Mouse (Mus musculus) megakaryocyte, adult 5-6 weeks (primary cell): ENCODE measurements around the gene Cyp1a1. TPM values are rescaled to one million over a fixed set of nuclear protein-coding genes. Genes with fewer than 3 reads are reported as not detected.

Experiments used
- ATAC-seq: 2 replicates; pipeline ENCODE4 v1.8.0; 2016; ENCODE audit warnings: mild to moderate bottlenecking, inconsistent platforms; ENCODE audit not compliant: poor library complexity, severe bottlenecking
- total RNA-seq, 2 experiments: library from RNA; stranded (forward) in 1 of 2; stranded (reverse) in 1 of 2; fragments of 153-499, 151-499 nt in 1 of 2; fragments of 221-1000, 200-1000 nt in 1 of 2; gene quantifications; 2 replicates each; pipeline versions ENCODE4 v1.2.3 to v1.2.4; 2015 to 2017

The Cyp1a1 gene
- total RNA-seq, 2 experiments from 2014 or later: not detected

DNA sequence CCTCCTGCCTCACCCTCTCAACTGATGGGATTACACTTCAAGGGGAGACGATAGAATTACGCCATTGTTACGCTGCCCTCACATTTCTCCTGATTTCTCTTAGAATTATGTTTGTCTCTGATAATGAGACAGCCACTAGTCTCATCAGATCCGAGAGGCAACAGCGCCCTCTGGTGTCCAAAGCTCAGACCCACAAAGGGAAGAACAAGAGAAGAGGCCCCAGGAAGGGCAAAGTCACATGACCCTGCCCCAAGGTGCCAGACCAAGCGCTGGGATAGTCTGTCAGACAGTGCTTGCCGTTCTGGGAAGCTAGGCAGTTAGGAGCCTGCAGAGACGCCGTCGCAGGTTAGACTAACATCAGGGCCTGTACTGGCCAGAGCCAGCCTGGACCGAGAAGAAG lies 32.0 kb upstream of the Cyp1a1 start:
- ATAC-seq: peak; percentile 77

DNA sequence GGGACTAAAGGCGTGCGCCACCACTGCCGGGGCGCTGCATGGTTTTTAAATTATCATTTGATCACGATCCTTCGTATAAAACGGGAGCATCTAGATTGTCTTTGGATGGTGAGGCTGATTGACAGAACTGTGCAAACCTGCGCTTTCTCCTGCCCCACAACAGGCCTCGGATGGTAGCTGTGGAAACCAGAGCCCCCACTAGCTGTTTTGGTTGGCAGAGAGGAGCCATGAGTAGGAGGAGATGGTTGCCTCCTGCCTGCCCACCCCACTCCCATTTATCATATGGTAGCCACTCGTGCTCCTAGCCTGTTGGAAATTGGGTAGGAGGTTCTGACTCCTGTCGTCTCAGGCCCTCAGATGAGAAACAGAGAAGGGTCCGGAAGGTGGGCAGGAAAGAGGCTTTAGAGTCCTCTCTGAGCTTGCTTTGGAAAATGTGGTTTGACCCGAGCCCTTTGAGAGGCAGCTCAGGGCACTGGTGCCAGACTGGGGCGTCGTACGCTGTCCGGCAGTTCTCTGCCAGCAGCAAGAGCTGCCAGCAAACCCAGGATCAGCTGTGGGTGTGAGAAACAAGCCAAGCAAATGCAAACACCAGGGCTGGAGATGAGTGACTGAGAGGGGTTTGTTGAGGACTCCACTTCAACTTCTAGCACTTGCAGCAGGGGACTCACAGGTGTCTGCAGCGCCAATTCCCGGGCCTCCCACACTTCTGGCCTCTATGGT lies 30.9 kb upstream of the Cyp1a1 start:
- no peak for ATAC-seq

DNA sequence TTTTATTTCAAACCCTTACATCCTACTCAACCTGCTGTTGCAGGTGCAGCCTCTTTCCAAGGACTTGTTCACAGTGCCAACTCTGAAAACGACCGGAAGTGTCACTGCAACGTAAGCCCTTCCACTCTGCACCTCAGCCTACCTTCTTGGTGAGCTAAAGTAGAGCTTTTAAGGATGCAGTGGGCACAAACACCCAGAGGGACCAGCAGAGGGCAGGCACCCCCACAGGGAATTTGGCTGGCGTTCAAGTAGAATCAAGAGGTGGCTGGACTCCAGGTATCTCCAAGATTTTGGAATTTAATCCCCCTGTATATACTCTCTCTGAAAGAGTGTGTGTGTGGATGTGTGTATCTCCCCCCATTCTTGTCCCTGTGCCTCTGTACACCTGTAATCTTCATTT lies 29.9 kb upstream of the Cyp1a1 start:
- ATAC-seq: no peak

DNA sequence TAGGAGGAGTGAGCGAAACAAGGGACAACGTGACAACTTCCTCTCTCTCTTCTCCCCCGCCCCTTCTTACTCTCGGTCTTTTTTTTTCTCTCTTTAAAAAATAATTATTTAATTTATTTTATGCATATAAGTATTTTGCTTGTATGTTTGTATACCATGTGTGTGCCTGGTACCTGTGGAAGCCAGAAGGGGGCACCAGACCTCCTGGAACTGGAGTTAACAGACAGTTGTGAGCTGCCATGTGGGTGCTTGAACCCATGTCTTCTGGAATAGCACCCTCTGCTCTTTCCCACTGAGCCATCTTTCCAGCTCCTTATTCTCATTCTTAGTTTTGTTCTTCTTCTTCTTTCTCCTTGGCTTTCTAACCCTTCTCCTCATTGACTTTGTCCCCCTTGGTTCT lies 28.8 kb upstream of the Cyp1a1 start:
- no peak for ATAC-seq

DNA sequence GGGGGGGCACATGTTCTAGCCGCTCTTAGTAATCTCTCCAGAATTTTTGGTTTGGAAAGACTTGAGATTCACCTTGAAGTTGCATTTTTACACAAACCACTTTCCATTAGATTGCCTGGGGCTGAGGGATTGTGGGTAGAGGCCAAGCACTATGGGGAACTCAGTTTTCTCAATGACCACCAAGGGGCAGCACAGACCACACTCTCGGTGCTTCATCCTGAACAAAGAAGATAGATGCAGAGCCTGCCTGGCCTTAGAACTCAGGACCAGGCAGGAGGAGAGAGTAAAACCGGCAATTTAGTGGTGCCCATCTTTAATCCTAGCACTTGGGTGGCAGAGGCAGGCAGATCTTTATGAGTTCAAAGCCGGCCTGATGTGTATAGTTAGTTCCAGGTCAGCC lies 28.0 kb upstream of the Cyp1a1 start:
- peak; percentile 86 for ATAC-seq

DNA sequence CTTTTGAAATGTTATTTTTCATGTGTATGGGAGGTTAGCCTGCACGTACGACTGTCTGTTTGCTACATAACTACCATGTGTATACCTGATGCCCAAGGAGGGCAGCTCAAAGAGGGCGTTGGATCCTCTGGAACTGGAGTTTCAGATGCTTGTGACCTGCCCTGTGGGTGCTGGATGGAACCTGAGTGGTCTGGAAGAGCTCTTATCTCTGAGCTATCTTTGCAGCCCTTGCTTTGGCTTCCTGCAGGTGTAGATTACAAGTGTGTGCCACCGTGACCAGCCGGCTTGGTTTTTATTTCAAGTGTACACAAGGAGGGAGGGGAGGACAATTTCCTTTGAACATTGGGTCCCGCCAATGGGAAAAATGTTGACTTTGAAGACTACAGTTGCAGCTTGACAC lies 27.2 kb upstream of the Cyp1a1 start:
- no peak for ATAC-seq

DNA sequence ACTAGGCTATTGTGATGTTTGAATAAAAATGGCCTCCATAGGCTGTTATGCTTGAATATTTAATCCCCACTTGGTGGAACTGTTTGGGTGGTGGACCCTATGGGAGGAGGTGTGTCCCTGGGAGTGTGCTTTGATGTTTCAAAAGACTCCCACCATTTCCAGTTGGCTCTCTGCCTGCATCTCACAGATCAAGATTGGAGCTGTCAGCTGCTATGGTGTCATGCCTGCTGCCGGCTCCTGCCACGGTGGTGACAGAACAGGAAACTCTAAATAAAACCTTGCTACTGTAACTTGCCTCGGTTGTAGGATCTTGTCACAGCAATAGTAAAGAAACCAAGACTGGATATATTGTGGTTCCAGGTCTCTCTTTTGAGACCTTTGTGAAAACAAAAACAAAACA lies 26.2 kb upstream of the Cyp1a1 start:
- ATAC-seq: no peak

DNA sequence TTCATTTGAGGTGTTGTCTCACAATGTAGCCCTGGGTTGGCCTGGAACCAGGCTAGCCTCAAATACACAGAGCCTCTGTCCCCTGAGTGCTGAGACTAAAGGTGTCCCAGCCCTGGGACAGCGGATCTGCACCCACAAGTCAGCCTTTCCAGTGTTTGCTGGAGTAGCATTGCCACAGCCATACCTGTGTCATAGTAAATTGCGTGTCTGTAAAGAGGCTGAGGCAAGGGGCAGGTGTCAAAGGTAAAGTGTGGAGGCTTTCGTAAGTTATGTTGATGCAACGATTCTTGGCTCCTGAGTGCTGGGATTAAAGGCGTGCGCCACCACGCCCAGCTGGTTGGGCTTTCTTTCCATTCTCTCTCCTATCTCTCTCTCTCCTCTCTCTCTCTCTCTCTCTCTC lies 23.1 kb upstream of the Cyp1a1 start:
- no peak for ATAC-seq

DNA sequence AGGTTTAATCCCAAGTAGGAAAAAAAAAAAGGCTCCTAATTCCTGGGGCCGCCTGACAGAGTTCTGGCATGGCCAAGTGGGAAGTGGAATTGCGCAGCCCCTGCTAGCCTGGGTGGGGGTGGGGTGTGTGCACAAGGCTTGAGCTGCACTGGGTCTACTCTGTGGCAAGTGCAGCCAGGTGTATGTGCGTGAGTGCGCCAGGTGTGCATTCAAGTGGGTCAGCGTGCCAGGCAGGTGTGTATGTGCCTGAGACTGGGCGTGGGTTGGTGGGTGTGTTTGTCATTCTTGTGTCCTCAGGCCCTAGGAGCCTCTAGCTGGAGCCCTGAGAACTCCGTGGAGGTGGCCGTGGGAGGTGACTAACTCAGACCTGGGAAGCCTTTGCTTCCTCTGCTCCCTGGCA lies 21.2 kb upstream of the Cyp1a1 start:
- no peak for ATAC-seq

DNA sequence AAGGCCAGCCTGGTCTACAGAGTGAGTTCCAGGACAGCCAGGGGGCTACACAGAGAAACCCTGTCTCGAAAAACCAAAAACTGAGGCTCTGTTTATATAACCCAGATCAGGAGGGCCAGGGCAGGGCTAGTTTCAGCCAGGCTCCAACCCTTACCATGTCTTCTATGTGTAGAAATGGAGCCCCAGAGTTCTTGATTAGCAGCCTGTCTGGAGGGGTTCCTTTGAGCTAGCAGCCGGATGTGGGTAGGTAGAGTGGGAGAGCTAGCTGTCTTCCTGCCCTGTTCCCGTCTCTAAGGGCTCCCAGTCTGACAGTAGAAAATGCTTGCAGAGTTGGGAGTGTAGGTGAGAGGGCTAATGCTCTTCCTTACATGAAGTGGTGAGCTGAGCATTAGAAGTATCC lies 20.6 kb upstream of the Cyp1a1 start:
- no peak for ATAC-seq

DNA sequence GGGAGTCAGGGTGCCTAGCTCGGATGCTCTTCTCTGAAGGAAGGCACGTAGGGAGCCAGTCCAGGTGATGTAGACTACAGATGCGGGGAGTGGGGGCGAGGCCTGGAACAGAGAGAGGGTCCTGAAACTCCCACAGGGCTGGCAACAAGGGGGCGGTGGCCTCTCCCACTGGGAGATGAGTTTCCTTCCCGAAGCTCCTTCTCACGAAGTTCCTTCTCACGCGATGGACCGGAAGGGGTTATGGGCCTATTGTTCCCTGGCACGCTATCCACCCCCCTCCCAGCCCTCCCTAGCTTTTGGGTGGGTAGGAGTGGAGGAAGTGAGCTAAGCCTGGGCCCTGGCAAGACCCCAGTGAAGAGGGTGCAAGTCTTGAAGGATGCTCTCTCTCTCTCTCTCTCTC lies 19.9 kb upstream of the Cyp1a1 start:
- no peak for ATAC-seq

DNA sequence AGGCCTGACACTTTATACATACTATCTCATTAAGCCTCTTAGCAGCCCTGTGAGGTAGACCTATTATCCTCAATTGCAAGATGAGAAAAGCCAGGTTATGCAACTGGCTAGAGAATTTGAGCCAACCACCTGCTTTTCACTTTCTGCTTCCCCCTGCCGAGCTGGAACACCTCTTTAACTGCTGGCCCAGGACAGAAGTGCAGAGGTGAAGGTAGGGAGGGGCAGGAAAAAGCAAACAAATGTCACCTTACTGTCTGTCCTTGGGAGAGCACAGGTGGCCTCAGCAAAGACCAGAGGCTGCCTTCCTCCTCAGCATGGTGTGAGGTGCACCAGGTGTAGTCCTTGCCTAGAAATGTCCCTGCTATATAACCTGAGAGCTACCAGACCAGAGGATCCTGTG lies 19.5 kb upstream of the Cyp1a1 start:
- no peak for ATAC-seq

DNA sequence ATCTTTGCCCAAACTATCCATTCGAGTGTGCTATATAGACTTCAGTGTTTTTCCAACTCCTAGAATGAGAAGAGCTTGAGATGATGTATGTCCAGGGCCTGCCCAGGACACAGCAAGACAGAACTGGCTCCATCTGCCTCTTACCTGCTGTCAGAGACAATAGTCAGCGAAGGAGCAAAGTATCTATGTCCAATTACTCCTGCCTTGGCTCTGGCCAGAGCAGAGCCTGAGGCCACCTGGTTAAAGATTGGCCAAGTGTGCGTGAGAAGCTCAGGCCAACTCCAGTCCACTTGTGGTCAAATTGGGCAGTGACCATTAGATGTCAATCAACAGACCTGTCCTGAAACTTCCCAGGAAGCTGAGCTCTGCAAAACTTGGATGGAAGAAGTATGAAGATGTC lies 18.2 kb upstream of the Cyp1a1 start:
- no peak for ATAC-seq

DNA sequence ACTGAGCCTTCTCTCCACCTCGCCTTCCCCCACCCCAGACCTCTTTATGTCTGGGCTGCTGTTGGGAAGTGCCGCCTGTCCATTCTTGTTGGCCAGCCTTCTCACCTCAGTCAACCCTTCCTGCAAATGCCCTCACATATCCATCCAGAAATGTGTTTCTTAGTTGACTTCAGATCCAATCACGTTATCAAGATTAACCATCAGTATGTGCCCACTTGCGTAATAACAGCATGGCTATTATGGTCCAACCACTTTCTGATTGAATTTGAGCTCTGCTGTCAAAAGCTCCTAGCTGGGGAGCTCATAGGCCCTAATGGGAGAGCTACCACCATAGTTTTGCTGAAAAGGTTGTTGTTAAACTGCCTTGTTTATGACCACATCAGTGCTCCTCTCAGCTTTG lies 16.7 kb upstream of the Cyp1a1 start:
- ATAC-seq: no peak

DNA sequence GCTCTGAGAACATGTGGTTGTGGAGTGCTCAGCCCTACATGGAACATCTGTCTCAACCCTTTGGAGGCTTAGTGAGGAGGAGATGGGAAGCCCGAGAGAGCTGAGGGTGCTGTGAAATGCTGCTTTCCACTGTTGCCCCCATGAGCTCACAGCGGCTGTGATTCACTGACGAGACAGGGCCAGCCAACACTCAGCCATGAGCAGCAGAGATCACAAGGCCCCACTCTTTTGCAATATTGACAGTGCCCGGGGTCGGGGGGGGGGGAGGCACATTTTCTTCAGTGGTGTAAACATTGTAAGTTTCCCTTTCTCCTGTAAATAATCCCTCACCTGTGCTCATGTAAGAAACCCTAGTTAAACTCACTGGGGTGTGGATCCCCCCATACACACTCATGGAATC lies 16.2 kb upstream of the Cyp1a1 start:
- ATAC-seq: no peak

DNA sequence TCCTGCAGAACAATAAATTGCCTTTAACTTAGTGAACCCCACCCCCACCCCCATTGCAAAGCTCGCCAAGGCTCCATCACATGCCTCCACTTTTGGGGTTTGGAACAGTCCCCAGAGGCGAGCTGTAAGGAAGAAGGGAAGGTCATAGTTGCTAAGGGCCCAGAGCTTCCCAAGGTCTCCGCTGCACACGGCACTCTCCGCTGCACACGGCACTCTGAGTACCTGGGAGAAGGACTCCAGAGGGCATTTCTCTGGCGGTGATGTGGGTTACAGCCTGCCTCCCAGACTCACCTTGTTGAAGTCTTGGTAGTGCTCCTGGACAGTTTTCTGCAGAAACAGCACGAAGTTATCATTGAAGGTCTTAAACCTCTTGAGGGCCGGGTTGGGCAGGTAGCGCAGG lies 6.3 kb upstream of the Cyp1a1 start:
- ATAC-seq: no peak

DNA sequence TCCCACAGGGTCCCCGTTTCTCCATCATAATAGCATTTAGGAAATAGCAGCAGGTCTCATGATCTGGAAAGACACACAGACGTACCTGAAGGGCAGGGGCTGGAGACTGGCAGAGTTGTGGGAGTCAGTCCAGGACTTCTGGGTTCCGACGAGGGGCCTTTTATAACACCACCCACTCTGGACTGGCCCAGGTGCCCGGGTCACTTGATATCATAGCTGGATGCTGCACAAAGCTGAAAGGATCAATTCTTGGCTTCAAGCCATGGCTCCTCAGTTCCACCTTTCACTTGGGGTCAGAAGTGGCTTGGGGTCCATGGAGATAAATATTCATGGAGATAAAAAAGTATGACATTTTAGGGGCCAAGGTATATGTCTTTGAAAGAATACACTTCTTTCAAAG lies 4.2 kb upstream of the Cyp1a1 start, which contains the start of gene Cyp1a2:
TSS of gene Cyp1a2 (minus strand) at position 184 of the 400 bp plus-strand sequence.
- no peak for ATAC-seq

DNA sequence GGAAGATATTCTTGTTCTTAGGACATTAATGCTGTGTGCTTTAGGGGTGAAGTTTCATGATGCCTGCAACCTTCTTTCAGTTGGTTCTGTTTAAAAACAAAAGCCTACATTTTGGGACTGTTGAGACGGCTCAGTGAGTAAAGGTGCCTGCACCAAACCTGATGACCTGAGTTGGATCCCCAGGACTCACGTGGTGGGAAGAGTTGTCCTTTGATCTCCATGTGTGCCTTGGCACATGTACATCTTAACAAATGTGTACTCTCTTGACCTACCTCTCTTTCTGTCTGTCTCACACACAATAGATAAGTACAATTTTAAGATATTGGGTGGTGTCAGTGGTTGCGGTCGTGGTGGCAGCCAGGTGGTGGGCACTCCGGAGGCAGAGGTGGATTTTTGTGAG lies 1.7 kb upstream of the Cyp1a1 start:
- no peak for ATAC-seq

DNA sequence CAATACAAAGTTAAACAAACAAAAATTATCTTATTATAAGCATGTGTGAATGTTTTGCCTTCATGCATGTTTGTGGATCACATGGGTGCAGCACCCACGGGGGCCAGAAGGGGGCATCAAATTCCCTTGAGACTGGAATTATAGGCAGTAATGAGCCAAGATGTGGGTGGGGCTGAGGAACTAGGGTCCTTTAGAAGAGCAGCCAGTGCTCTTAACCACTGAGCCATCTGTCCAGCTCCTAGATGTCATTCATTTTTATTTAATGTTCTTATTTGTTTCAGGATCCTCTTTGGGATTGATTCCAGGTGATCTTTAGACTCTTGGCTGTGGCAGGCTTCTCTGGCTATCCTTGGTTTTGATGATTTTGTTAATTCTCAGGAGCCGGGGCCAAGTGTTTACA lies 430 bp downstream of the Cyp1a1 start:
- ATAC-seq: peak; percentile 43; the same call in 1 of the 2 replicates

DNA sequence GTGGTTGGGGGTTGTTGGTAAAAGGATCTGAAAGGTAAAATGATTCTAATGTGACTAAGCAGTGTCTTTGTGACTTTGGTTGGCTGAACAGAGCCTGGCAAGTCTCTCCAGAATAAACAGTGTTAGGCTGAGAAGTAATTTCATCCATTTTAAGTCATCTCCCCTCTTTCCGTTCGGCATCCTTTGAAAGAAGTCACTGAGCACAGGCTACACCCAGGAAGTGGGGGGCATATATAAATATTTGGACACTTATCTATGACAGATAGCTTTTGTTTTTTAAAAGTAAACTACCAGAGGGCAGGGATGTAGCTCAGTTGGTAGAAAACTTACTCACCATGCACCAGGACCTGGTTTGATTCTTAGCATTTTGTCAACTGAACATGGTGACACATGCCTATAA lies 878 bp downstream of the Cyp1a1 start:
- no peak for ATAC-seq

DNA sequence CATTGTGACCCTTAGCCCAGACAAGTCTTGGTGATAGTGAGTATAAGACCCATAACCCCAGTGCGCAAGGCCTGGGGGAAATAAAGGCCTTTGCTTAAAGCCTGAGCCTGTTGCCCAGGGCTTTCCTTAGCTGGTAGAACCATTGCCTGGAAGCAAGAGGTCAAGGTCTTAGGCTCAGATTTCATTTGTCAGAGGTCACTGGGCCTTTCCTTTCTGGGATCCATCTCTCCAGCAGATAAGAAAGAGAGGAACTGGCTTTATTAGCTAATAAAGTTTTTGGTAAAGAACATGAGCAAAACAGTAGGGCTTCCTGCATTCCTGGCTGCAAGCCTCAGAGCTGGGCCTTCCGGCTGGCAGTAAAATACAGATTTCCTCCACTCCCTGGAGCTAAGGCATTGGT lies 6.4 kb downstream of the Cyp1a1 start:
- no peak for ATAC-seq

DNA sequence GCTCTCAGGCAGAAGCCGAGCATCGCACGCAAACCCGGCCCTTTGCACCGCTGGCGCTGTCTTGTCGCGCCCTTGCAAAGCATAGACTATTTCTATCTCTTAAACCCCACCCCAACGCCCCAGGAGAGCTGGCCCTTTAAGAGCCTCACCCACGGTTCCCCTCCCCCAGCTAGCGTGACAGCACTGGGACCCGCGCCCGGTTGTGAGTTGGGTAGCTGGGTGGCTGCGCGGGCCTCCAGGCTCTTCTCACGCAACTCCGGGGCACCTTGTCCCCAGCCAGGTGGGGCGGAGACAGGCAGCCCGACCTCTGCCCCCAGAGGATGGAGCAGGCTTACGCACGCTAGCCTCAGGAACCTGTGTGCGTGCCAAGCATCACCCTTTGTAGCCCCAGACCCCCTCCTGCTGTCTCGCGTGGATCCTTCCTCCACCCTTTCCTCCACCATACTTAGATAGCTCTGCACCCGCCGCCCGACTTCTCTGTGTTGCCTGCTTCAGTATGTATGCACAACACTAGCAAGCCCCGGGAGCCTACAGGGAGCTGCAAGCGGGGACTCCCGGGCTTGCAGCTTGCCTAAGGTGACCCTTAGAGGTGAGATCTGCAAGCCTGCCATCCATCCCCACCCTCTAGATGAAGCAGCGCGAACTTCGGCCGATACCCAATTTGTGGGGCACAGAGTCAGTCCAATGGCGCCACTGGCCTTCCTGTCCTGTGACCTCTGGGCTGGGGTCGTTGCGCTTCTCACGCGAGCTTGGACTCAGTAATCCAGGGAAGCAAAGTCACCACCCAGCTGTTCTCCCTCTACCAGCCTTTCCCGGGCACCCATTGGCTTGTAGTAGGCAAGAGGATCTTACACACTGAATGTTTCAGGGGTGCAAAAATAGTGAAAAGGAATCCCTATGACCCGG lies 8.9 kb downstream of the Cyp1a1 start:
- no peak for ATAC-seq
